In genomic region chr13:8567111-8568026, GRCm38 (mm10) we compare ENCODE assay signal across 12 mouse cellular contexts.
A peak's percentile ranks its signal among the peaks of the same experiment; 100 is the strongest.
DNase-seq lines count a peak whose midpoint lies in the region; ATAC-seq and TF ChIP-seq lines count a peak whose summit lies in the region.
"Had no signal": no experiment of that assay in that cellular context is flagged by ENCODE, and none has a peak within 500 bp of the region (broad histone marks: within the 10 kb centered on the region; RNA-seq: fewer than 3 reads in every experiment).

No protein-coding gene starts in this region.

- no peak overlapping the region for H3K4me2 ChIP-seq in embryonic facial prominence, embryonic 11.5 days (ENCODE audit: low read depth, low read length)
- H3K4me2 ChIP-seq in lung, embryonic 16.5 days (ENCODE audit: low read depth, low read length): no peak overlapping the region
- H3K4me2 ChIP-seq in forebrain, postnatal 0 days (ENCODE audit: low read depth): no peak overlapping the region
- H3K4me2 ChIP-seq in midbrain, embryonic 15.5 days: no peak overlapping the region
- H3K4me2 ChIP-seq: embryonic facial prominence, embryonic 13.5 days had no signal

- H3K9me3 ChIP-seq in embryonic facial prominence, embryonic 11.5 days (replicated peaks; ENCODE audit: control insufficient read depth, low read length): no peaks in the 10 kb centered on the region
- H3K9me3 ChIP-seq in embryonic facial prominence, embryonic 10.5 days: no peaks in the 10 kb centered on the region
- no peaks in the 10 kb centered on the region for H3K9me3 ChIP-seq in lung, embryonic 16.5 days (ENCODE audit: control insufficient read depth, low read length)
- no peaks in the 10 kb centered on the region for H3K9me3 ChIP-seq in forebrain, postnatal 0 days (ENCODE audit: low read length)
- H3K9me3 ChIP-seq in midbrain, embryonic 15.5 days: no peaks in the 10 kb centered on the region
- H3K9me3 ChIP-seq: embryonic facial prominence, embryonic 13.5 days had no signal

- no peaks in the 10 kb centered on the region for H3K27me3 ChIP-seq in embryonic facial prominence, embryonic 11.5 days (ENCODE audit: control insufficient read depth, insufficient read depth, low read length)
- no peaks in the 10 kb centered on the region for H3K27me3 ChIP-seq in embryonic facial prominence, embryonic 10.5 days (replicated peaks; ENCODE audit: low read depth, poor library complexity, severe bottlenecking)
- no peaks in the 10 kb centered on the region for H3K27me3 ChIP-seq in lung, embryonic 16.5 days (ENCODE audit: control insufficient read depth, insufficient read depth, low read depth, low read length)
- no peaks in the 10 kb centered on the region for H3K27me3 ChIP-seq in forebrain, postnatal 0 days (ENCODE audit: insufficient read depth, low read length)
- no peaks in the 10 kb centered on the region for H3K27me3 ChIP-seq in midbrain, embryonic 15.5 days (replicated peaks)
- H3K27me3 ChIP-seq: embryonic facial prominence, embryonic 13.5 days had no signal

- H3K4me3 ChIP-seq in embryonic facial prominence, embryonic 11.5 days (ENCODE audit: low read depth, low read length): no peak overlapping the region
- H3K4me3 ChIP-seq in embryonic facial prominence, embryonic 10.5 days: no peak overlapping the region
- H3K4me3 ChIP-seq in lung, embryonic 16.5 days (ENCODE audit: low read length): no peak overlapping the region
- no peak overlapping the region for H3K4me3 ChIP-seq in forebrain, postnatal 0 days (ENCODE audit: low read depth, low read length)
- no peak overlapping the region for H3K4me3 ChIP-seq in midbrain, embryonic 15.5 days
- H3K4me3 ChIP-seq: embryonic facial prominence, embryonic 13.5 days had no signal

- H3K9ac ChIP-seq in embryonic facial prominence, embryonic 11.5 days (replicated peaks; ENCODE audit: low read length): no peak overlapping the region
- H3K9ac ChIP-seq in lung, embryonic 16.5 days (ENCODE audit: low read length): no peak overlapping the region
- H3K9ac ChIP-seq in forebrain, postnatal 0 days: no peak overlapping the region
- no peak overlapping the region for H3K9ac ChIP-seq in midbrain, embryonic 15.5 days
- H3K9ac ChIP-seq: embryonic facial prominence, embryonic 13.5 days had no signal

- H3K36me3 ChIP-seq in embryonic facial prominence, embryonic 11.5 days (replicated peaks; ENCODE audit: control insufficient read depth, insufficient read depth, low read depth, low read length): no peaks in the 10 kb centered on the region
- no peaks in the 10 kb centered on the region for H3K36me3 ChIP-seq in embryonic facial prominence, embryonic 10.5 days (replicated peaks)
- H3K36me3 ChIP-seq in lung, embryonic 16.5 days (ENCODE audit: control insufficient read depth, insufficient read depth, low read length): no peaks in the 10 kb centered on the region
- no peaks in the 10 kb centered on the region for H3K36me3 ChIP-seq in forebrain, postnatal 0 days (ENCODE audit: insufficient read depth)
- H3K36me3 ChIP-seq in midbrain, embryonic 15.5 days (replicated peaks): no peaks in the 10 kb centered on the region
- H3K36me3 ChIP-seq: embryonic facial prominence, embryonic 13.5 days had no signal

- 0 out of 2 replicates have a peak, but pooled peaks have one; percentile 34 for ATAC-seq in embryonic facial prominence, embryonic 11.5 days (replicated peaks; ENCODE audit: insufficient number of reproducible peaks, low FRiP score, low TSS enrichment, low read depth)
- ATAC-seq in lung, embryonic 16.5 days (ENCODE audit: low read depth): 0 out of 2 replicates have a peak, but pooled peaks have one; percentile 52
- ATAC-seq in forebrain, postnatal 0 days: peak; percentile 69
- ATAC-seq in midbrain, embryonic 15.5 days (replicated peaks): peak; percentile 68

- no peak for DNase-seq in embryonic facial prominence, embryonic 11.5 days (ENCODE audit: low spot score)
- DNase-seq in embryonic facial prominence, embryonic 10.5 days (ENCODE audit: low spot score): no peak
- no peak for DNase-seq in lung, adult 18-20 months
- peak; percentile 56 for DNase-seq in forebrain, postnatal 0 days
- DNase-seq in kidney, postnatal 4 days: no peak
- no peak for DNase-seq in adrenal gland, postnatal 14 days
- DNase-seq: adrenal gland, postnatal 10 days; lung, postnatal 10 days; thymus, adult 2 months had no signal

- 69% methylated on average over 15 of the region's 15 CpGs for WGBS in embryonic facial prominence, embryonic 11.5 days
- 78% methylated on average over 15 of the region's 15 CpGs for WGBS in embryonic facial prominence, embryonic 10.5 days
- WGBS in lung, embryonic 16.5 days: 66% methylated on average over 15 of the region's 15 CpGs
- 54% methylated on average over 15 of the region's 15 CpGs for WGBS in forebrain, postnatal 0 days
- whole genome bisulfite sequencing in midbrain, embryonic 15.5 days: 57% methylated on average over 15 of the region's 15 CpGs

- H3K27ac ChIP-seq in embryonic facial prominence, embryonic 11.5 days (replicated peaks; ENCODE audit: low read depth, low read length): no peak overlapping the region
- no peak overlapping the region for H3K27ac ChIP-seq in embryonic facial prominence, embryonic 10.5 days (replicated peaks)
- 0 out of 2 replicates have a peak overlapping the region, but pooled peaks have one; percentile 8 for H3K27ac ChIP-seq in lung, embryonic 16.5 days (ENCODE audit: low read length)
- H3K27ac ChIP-seq in forebrain, postnatal 0 days (ENCODE audit: low read depth, low read length): no peak overlapping the region
- H3K27ac ChIP-seq in midbrain, embryonic 15.5 days: no peak overlapping the region
- H3K27ac ChIP-seq: embryonic facial prominence, embryonic 13.5 days had no signal

- no peak for TF ChIP-seq CTCF in forebrain, postnatal 0 days (IDR thresholded peaks at IDR 0.05; ENCODE audit: low read depth)

- H3K4me1 ChIP-seq in embryonic facial prominence, embryonic 11.5 days (ENCODE audit: control insufficient read depth, insufficient read depth, low read length): no peaks in the 10 kb centered on the region
- H3K4me1 ChIP-seq in embryonic facial prominence, embryonic 10.5 days: no peaks in the 10 kb centered on the region
- H3K4me1 ChIP-seq in lung, embryonic 16.5 days (replicated peaks; ENCODE audit: control insufficient read depth, insufficient read depth, low read length): no peaks in the 10 kb centered on the region
- no peaks in the 10 kb centered on the region for H3K4me1 ChIP-seq in forebrain, postnatal 0 days (ENCODE audit: insufficient read depth)
- H3K4me1 ChIP-seq in midbrain, embryonic 15.5 days: 0 out of 2 replicates have a peak, but pooled peaks cover 5% of the 10 kb centered on the region
